Mouse (Mus musculus) embryonic facial prominence, embryonic 14.5 days (tissue): Measurements from ENCODE around the gene Map4k4. TPM values are rescaled to one million over a fixed set of nuclear protein-coding genes. Genes with fewer than 3 reads are reported as not detected.

Source experiments
- ATAC-seq: fragments of 200-750 bp; cut with Nextera tagmentation; 2 replicates; pipeline ENCODE4 v1.8.0; 2017; ENCODE audit warnings: low read depth, moderate number of reproducible peaks, moderate TSS enrichment
- DNase-seq: peaks from one replicate; pipeline ENCODE4 v3.0.0-alpha.2; 2015; ENCODE audit warnings: low spot score
- H3K27ac ChIP-seq: fragments of 300-500 bp; sonication (generic); replicated peaks from 2 replicates; pipeline ENCODE4 v1.5.1; 2014; ENCODE audit warnings: low read depth, mild to moderate bottlenecking, low read length, moderate library complexity
- H3K27me3 ChIP-seq: fragments of 300-500 bp; sonication (generic); replicated peaks from 2 replicates; pipeline ENCODE4 v1.6.1; 2014; ENCODE audit warnings: low read length; ENCODE audit not compliant: control insufficient read depth, insufficient read depth
- H3K36me3 ChIP-seq: fragments of 300-500 bp; sonication (generic); 2 replicates; pipeline ENCODE4 v1.6.1; 2014; ENCODE audit warnings: low read length, mixed read lengths; ENCODE audit not compliant: control insufficient read depth, insufficient read depth
- H3K4me1 ChIP-seq: fragments of 300-500 bp; sonication (generic); 2 replicates; pipeline ENCODE4 v1.6.1; 2014; ENCODE audit warnings: antibody characterized with exemption, low read length; ENCODE audit not compliant: control insufficient read depth, insufficient read depth
- H3K4me2 ChIP-seq: fragments of 300-500 bp; sonication (generic); 2 replicates; pipeline ENCODE4 v1.6.1; 2014; ENCODE audit warnings: low read depth, mild to moderate bottlenecking, low read length, moderate library complexity, mixed read lengths
- H3K4me3 ChIP-seq: fragments of 300-500 bp; sonication (generic); 2 replicates; pipeline ENCODE4 v1.5.1; 2014; ENCODE audit warnings: low read depth, mild to moderate bottlenecking, low read length
- H3K9ac ChIP-seq: fragments of 300-500 bp; sonication (generic); 2 replicates; pipeline ENCODE4 v1.6.1; 2014; ENCODE audit warnings: low read depth, mild to moderate bottlenecking, low read length, moderate library complexity, mixed read lengths
- H3K9me3 ChIP-seq: fragments of 300-500 bp; sonication (generic); 2 replicates; pipeline ENCODE4 v1.6.1; 2016; ENCODE audit warnings: low read length; ENCODE audit not compliant: control insufficient read depth
- WGBS: fragments of 180-500 bp; shearing (Covaris S2); extraction: QIAGEN DNeasy Blood & Tissue Kit; methylation state at CpG from one replicate; pipeline ENCODE4 v1.1.7; 2014; 5-methylcytosine and 5-hydroxymethylcytosine counted together
- polyA plus RNA-seq: library from polyadenylated mRNA; unstranded; fragments of >200 nt; fragmentation: Nextera tagmentation; extraction: Ambion mirVana; gene quantifications from 2 replicates; pipeline ENCODE4 v1.2.1, GENCODE M21; 2014

Map4k4 gene
- polyA plus RNA-seq, 1 experiment from 2014 or later = 27.8 TPM

DNA sequence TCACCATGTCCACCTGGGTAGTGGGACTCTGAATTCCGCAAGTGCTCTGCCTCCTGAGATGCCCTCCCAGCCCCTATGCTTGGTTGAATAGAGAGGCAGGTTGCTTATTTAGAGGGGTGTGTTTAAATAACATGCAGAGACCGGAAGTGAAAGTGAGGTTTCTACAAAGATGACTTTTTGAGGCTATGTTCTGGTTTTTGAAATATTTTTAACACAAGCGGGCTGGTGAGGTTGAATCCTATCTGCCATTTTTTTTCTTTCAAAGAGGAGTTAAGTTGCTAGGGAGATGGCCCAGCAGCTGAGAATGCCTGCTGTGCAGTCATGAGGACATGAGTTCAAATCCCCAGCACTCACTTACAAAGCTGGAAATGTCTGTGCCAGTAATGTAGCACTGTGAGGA, 4.0 kb downstream of the Map4k4 start:
- Histone ChIP-seq H3K9ac (no peak overlapping the region), H3K4me3 (no peak overlapping the region), H3K4me1 (peaks cover 53% of the 10 kb centered on the region), H3K27me3 (no peaks in the 10 kb centered on the region), H3K9me3 (no peaks in the 10 kb centered on the region), H3K27ac (no peak overlapping the region), H3K36me3 (peaks cover 21% of the 10 kb centered on the region; the same call in 1 of the 2 replicates), H3K4me2 (peak overlapping the region; percentile 5; the same call in 1 of the 2 replicates)
- WGBS = 82% methylated on average over 3 of the region's 3 CpGs
- no peak for ATAC-seq
- no peak for DNase-seq

DNA sequence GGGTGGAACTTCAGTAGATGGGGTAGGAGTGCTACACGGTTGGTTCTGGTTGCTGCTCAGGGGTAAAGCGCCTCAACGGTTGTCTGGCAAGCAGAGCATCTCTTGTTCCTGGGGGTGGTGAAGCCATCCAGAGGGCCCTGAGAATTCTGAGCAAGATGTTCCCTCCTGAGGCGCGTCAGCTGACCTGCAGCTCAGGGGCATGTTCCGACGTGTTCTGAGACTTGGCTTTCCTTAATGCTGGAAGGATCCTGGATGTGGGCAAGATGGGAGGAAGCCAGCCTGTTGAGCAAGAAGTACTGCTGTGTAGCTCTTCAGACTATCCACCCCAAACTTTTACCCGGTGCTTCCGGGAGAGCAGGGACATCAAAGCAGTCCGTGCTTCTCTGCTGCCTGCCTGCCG, 6.2 kb downstream of the Map4k4 start:
- peaks cover 38% of the 10 kb centered on the region for H3K36me3 ChIP-seq

DNA sequence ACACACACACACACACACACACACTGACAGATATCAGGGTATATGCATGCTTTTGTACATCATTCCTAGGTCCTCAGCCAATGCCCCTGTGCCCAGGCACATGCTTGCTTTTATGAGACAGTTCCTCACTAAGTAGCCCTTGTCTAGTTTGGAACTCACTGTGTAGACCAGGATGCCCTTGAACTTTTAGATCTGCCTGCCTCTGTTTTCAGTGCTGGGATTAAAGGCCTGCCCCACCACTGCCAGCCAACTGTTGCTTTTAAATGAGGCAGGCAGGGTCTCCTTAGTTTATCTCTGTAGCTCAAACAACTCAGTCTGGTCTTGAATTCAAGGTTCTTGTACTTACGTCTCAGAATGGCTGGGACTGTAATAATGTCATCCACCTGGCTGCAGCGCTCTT, 8.3 kb downstream of the Map4k4 start:
- Histone ChIP-seq H3K36me3 (peaks cover 51% of the 10 kb centered on the region), H3K4me3 (no peak overlapping the region), H3K27ac (no peak overlapping the region), H3K4me2 (no peak overlapping the region), H3K27me3 (no peaks in the 10 kb centered on the region), H3K4me1 (peaks cover 37% of the 10 kb centered on the region), H3K9me3 (no peaks in the 10 kb centered on the region), H3K9ac (no peak overlapping the region)
- ATAC-seq (no peak), DNase-seq (no peak)
- 91% methylated on average over 2 of the region's 2 CpGs for WGBS

More for the DNA sequence above, 6.2 kb downstream of the Map4k4 start:
- ATAC-seq (no peak), DNase-seq (no peak)
- 48% methylated on average over 11 of the region's 11 CpGs for WGBS
- Histone ChIP-seq H3K9ac (no peak overlapping the region), H3K4me3 (no peak overlapping the region), H3K4me1 (peaks cover 47% of the 10 kb centered on the region), H3K4me2 (peak overlapping the region; percentile 4; the same call in 1 of the 2 replicates), H3K27ac (no peak overlapping the region; the same call in 1 of the 2 replicates), H3K27me3 (no peaks in the 10 kb centered on the region), H3K9me3 (no peaks in the 10 kb centered on the region)

GRCm38 (mm10) chr1:39911446-39911845, 10.7 kb downstream of the Map4k4 start:
- H3K4me3 ChIP-seq = no peak overlapping the region
- H3K9me3 ChIP-seq = no peaks in the 10 kb centered on the region
- no peak overlapping the region for H3K27ac ChIP-seq
- ATAC-seq (no peak), DNase-seq (peak; percentile 71)
- H3K9ac ChIP-seq = no peak overlapping the region
- WGBS = 55% methylated on average over 3 of the region's 3 CpGs
- no peaks in the 10 kb centered on the region for H3K27me3 ChIP-seq
- peaks cover 16% of the 10 kb centered on the region for H3K4me1 ChIP-seq
- no peak overlapping the region for H3K4me2 ChIP-seq
- H3K36me3 ChIP-seq = peaks cover 58% of the 10 kb centered on the region

- no peak for ATAC-seq
- Histone ChIP-seq H3K9ac (no peak overlapping the region), H3K4me3 (no peak overlapping the region), H3K27ac (no peak overlapping the region), H3K9me3 (no peaks in the 10 kb centered on the region), H3K36me3 (peaks cover 50% of the 10 kb centered on the region), H3K4me1 (peaks cover 11% of the 10 kb centered on the region), H3K4me2 (no peak overlapping the region), H3K27me3 (no peaks in the 10 kb centered on the region)
- no peak for DNase-seq
- 82% methylated on average over 4 of the region's 4 CpGs for WGBS
Measured at GRCm38 (mm10) chr1:39913256-39913655, 12.5 kb downstream of the Map4k4 start.

DNA sequence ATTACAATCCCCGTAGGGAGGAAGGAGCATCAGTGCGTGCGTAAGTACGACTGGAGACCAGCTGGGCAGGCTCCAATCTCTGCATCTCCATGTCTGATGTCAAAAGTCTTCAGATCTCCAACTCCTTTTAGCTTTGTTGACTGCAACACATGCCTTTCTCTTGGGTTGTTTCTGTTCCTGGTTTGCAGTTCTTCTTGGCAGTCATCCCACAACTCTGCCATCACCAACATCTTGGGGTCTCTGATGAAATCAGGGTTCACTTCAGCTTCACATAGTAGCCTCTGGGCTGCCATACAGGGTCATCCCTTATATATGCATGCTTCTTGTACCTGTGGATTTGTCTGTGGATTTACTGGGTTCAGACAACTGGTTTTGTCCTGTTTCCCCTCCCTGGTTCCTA, 15.4 kb downstream of the Map4k4 start:
- ATAC-seq (no peak), DNase-seq (no peak)
- no peak overlapping the region for H3K4me3 ChIP-seq
- no peak overlapping the region for H3K4me2 ChIP-seq
- no peaks in the 10 kb centered on the region for H3K9me3 ChIP-seq
- no peak overlapping the region for H3K9ac ChIP-seq
- H3K36me3 ChIP-seq = peaks cover 39% of the 10 kb centered on the region
- no peak overlapping the region for H3K27ac ChIP-seq
- H3K4me1 ChIP-seq = peaks cover 26% of the 10 kb centered on the region
- H3K27me3 ChIP-seq = no peaks in the 10 kb centered on the region
- WGBS = 79% methylated on average over 4 of the region's 4 CpGs

- Histone ChIP-seq H3K4me1 (peaks cover 45% of the 10 kb centered on the region), H3K9ac (no peak overlapping the region), H3K27me3 (no peaks in the 10 kb centered on the region), H3K9me3 (no peaks in the 10 kb centered on the region), H3K4me2 (no peak overlapping the region), H3K4me3 (no peak overlapping the region), H3K27ac (peak overlapping the region; percentile 39), H3K36me3 (peaks cover 24% of the 10 kb centered on the region)
- DNase-seq (no peak), ATAC-seq (no peak)
- 70% methylated on average over 13 of the region's 13 CpGs for WGBS
Measured at GRCm38 (mm10) chr1:39917855-39918516, 17.3 kb downstream of the Map4k4 start.

GRCm38 (mm10) chr1:39918517-39919115, 17.9 kb downstream of the Map4k4 start:
- Histone ChIP-seq H3K27ac (peak overlapping the region; percentile 39; the same call in 1 of the 2 replicates), H3K9ac (no peak overlapping the region), H3K9me3 (no peaks in the 10 kb centered on the region), H3K36me3 (peaks cover 19% of the 10 kb centered on the region), H3K4me2 (no peak overlapping the region), H3K27me3 (no peaks in the 10 kb centered on the region), H3K4me1 (peaks cover 51% of the 10 kb centered on the region), H3K4me3 (no peak overlapping the region)
- WGBS = 65% methylated on average over 7 of the region's 7 CpGs
- DNase-seq = no peak
- ATAC-seq = no peak

- no peak for DNase-seq
- Histone ChIP-seq H3K9ac (no peak overlapping the region), H3K36me3 (peaks cover 12% of the 10 kb centered on the region; the same call in 1 of the 2 replicates), H3K27ac (no peak overlapping the region), H3K4me1 (peaks cover 60% of the 10 kb centered on the region), H3K27me3 (no peaks in the 10 kb centered on the region), H3K9me3 (no peaks in the 10 kb centered on the region), H3K4me3 (no peak overlapping the region), H3K4me2 (no peak overlapping the region)
- no peak for ATAC-seq
- WGBS = 59% methylated on average over 2 of the region's 2 CpGs
Measured at GRCm38 (mm10) chr1:39920616-39921015, 19.9 kb downstream of the Map4k4 start.
